Mouse (Mus musculus) CH12.LX (cell line): ENCODE data around the gene Pmepa1. TPM values are rescaled to one million over a fixed set of nuclear protein-coding genes. Genes with fewer than 3 reads are reported as not detected.

Experiments
- DNase-seq: peaks from one replicate; pipeline ENCODE4 v3.0.0-alpha.2; 2013; ENCODE audit errors: extremely low read depth
- H3K27ac ChIP-seq: 2 replicates; pipeline ENCODE4 v1.5.1; 2012; ENCODE audit warnings: low read depth, mild to moderate bottlenecking, control low read depth, moderate library complexity; ENCODE audit not compliant: insufficient read depth
- H3K27me3 ChIP-seq: replicated peaks from 2 replicates; pipeline ENCODE3; 2012; ENCODE audit warnings: inconsistent platforms
- H3K36me3 ChIP-seq, 2 experiments: replicated peaks in 1 of 2; 2 replicates each; pipeline versions ENCODE3 to v1.6.1; 2012; ENCODE audit warnings: inconsistent platforms in 1 of 2, low read length in 1 of 2, mild to moderate bottlenecking in 1 of 2, mixed read lengths in 1 of 2, moderate library complexity in 1 of 2; ENCODE audit not compliant: control insufficient read depth in 1 of 2, insufficient read depth in 1 of 2
- H3K4me1 ChIP-seq, 2 experiments: 2 replicates each; pipeline ENCODE4 v1.6.1; 2012; ENCODE audit warnings: inconsistent platforms in 1 of 2, moderate library complexity in 1 of 2; ENCODE audit not compliant: insufficient read depth in 2 of 2, control insufficient read depth in 1 of 2
- H3K4me2 ChIP-seq: 2 replicates; pipeline ENCODE4 v1.6.1; 2012; ENCODE audit warnings: low read depth, mild to moderate bottlenecking, control low read depth; ENCODE audit not compliant: poor library complexity, insufficient read depth, severe bottlenecking
- H3K4me3 ChIP-seq, 3 experiments: fragments of 150-350 bp in 1 of 3; sonication (generic) in 1 of 3; replicated peaks in 1 of 3; 2 replicates each; pipeline versions ENCODE3 to v1.5.1; 2011 to 2012; ENCODE audit warnings: low read depth in 2 of 3, low read length in 2 of 3, mild to moderate bottlenecking in 2 of 3, moderate library complexity in 2 of 3, control low read depth in 1 of 3, improper control_type of control experiment in 1 of 3, inconsistent platforms in 1 of 3, mixed read lengths in 1 of 3; ENCODE audit not compliant: poor library complexity in 1 of 3
- H3K79me2 ChIP-seq: replicated peaks from 2 replicates; pipeline ENCODE4 v1.6.1; 2012; ENCODE audit warnings: mild to moderate bottlenecking, moderate library complexity; ENCODE audit not compliant: control insufficient read depth, poor library complexity, insufficient read depth, severe bottlenecking; ENCODE audit errors: extremely low read depth
- H3K9ac ChIP-seq: 2 replicates; pipeline ENCODE4 v1.6.1; 2012; ENCODE audit warnings: low read depth, mild to moderate bottlenecking, control low read depth, moderate library complexity; ENCODE audit not compliant: insufficient read depth
- H3K9me3 ChIP-seq: replicated peaks from 2 replicates; pipeline ENCODE3; 2012; ENCODE audit warnings: low read length, inconsistent platforms, mixed read lengths
- BHLHE40 ChIP-seq: IDR thresholded peaks from 2 replicates; pipeline ENCODE4 v1.6.1; 2011; ENCODE audit warnings: mild to moderate bottlenecking, low read depth, low read length, improper control_type of control experiment
- CHD2 ChIP-seq: IDR thresholded peaks from 2 replicates; pipeline ENCODE4 v1.6.1; 2011; ENCODE audit warnings: low read length, improper control_type of control experiment
- ELF1 ChIP-seq: IDR thresholded peaks from 2 replicates; pipeline ENCODE4 v1.6.1; 2014; ENCODE audit warnings: low read depth, mild to moderate bottlenecking, inconsistent platforms, low read length, improper control_type of control experiment
- EP300 ChIP-seq: IDR thresholded peaks from 2 replicates; pipeline ENCODE4 v1.6.1; 2011; ENCODE audit warnings: low read length, improper control_type of control experiment
- ETS1 ChIP-seq: conservative IDR thresholded peaks from 2 replicates; pipeline ENCODE4 v1.6.1; 2012; ENCODE audit warnings: low read depth, mild to moderate bottlenecking, inconsistent platforms, low read length, improper control_type of control experiment, moderate library complexity
- GABPA ChIP-seq: IDR thresholded peaks from 2 replicates; pipeline ENCODE4 v1.6.1; 2012; ENCODE audit warnings: low read depth, low read length, improper control_type of control experiment, inconsistent platforms; ENCODE audit not compliant: insufficient replicate concordance
- HCFC1 ChIP-seq: IDR thresholded peaks from 2 replicates; pipeline ENCODE4 v1.6.1; 2012; ENCODE audit warnings: low read depth, mild to moderate bottlenecking, inconsistent platforms, low read length, improper control_type of control experiment
- IRF4 ChIP-seq: IDR thresholded peaks from 2 replicates; pipeline ENCODE4 v1.6.1; 2014; ENCODE audit warnings: low read depth, mild to moderate bottlenecking, inconsistent platforms, low read length, improper control_type of control experiment
- MAX ChIP-seq: IDR thresholded peaks from 2 replicates; pipeline ENCODE4 v1.6.1; 2011; ENCODE audit warnings: low read length, improper control_type of control experiment
- MAZ ChIP-seq: IDR thresholded peaks from 2 replicates; pipeline ENCODE4 v1.6.1; 2012; ENCODE audit warnings: low read depth, mild to moderate bottlenecking, inconsistent platforms, low read length, improper control_type of control experiment, moderate library complexity
- MEF2A ChIP-seq: IDR thresholded peaks from 2 replicates; pipeline ENCODE4 v1.6.1; 2014; ENCODE audit warnings: low read depth, mild to moderate bottlenecking, inconsistent platforms, low read length, improper control_type of control experiment, borderline replicate concordance
- MYC ChIP-seq: IDR thresholded peaks from 2 replicates; pipeline ENCODE4 v1.6.1; 2011; ENCODE audit warnings: low read depth, mild to moderate bottlenecking, improper control_type of control experiment, low read length
- NELFE ChIP-seq: IDR thresholded peaks from 2 replicates; pipeline ENCODE4 v1.6.1; 2011; ENCODE audit warnings: low read depth, low read length, improper control_type of control experiment
- NRF1 ChIP-seq: IDR thresholded peaks from 2 replicates; pipeline ENCODE4 v1.6.1; 2014; ENCODE audit warnings: low read depth, mild to moderate bottlenecking, inconsistent platforms, low read length, improper control_type of control experiment, moderate library complexity
- PAX5 ChIP-seq: IDR thresholded peaks from 2 replicates; pipeline ENCODE4 v1.6.1; 2012; ENCODE audit warnings: low read length, inconsistent platforms, mixed read lengths
- POLR2A ChIP-seq: IDR thresholded peaks from 2 replicates; pipeline ENCODE4 v1.6.1; 2011; ENCODE audit warnings: low read depth, mild to moderate bottlenecking, improper control_type of control experiment, low read length
- RAD21 ChIP-seq: IDR thresholded peaks from 2 replicates; pipeline ENCODE4 v1.6.1; 2011; ENCODE audit warnings: low read depth, mild to moderate bottlenecking, low read length, improper control_type of control experiment, moderate library complexity
- SIN3A ChIP-seq: IDR thresholded peaks from 2 replicates; pipeline ENCODE4 v1.6.1; 2012; ENCODE audit warnings: low read length, improper control_type of control experiment, inconsistent platforms
- SMC3 ChIP-seq: IDR thresholded peaks from 2 replicates; pipeline ENCODE4 v1.6.1; 2011; ENCODE audit warnings: low read depth, low read length, improper control_type of control experiment
- TBP ChIP-seq: conservative IDR thresholded peaks from 2 replicates; pipeline ENCODE4 v1.6.1; 2011; ENCODE audit warnings: low read depth, low read length, improper control_type of control experiment
- TCF12 ChIP-seq: IDR thresholded peaks from 2 replicates; pipeline ENCODE4 v1.6.1; 2014; ENCODE audit warnings: low read depth, mild to moderate bottlenecking, inconsistent platforms, low read length, improper control_type of control experiment
- UBTF ChIP-seq: IDR thresholded peaks from 2 replicates; pipeline ENCODE4 v1.6.1; 2012; ENCODE audit warnings: low read depth, mild to moderate bottlenecking, inconsistent platforms, low read length, improper control_type of control experiment, moderate library complexity
- USF1 ChIP-seq: IDR thresholded peaks from 2 replicates; pipeline ENCODE4 v1.6.1; 2014; ENCODE audit warnings: low read depth, mild to moderate bottlenecking, inconsistent platforms, low read length, improper control_type of control experiment
- USF2 ChIP-seq: conservative IDR thresholded peaks from 2 replicates; pipeline ENCODE4 v1.6.1; 2011; ENCODE audit warnings: low read depth, low read length, improper control_type of control experiment
- ZC3H11A ChIP-seq: IDR thresholded peaks from 2 replicates; pipeline ENCODE4 v1.6.1; 2012; ENCODE audit warnings: low read depth, mild to moderate bottlenecking, inconsistent platforms, low read length, improper control_type of control experiment
- ZMIZ1 ChIP-seq: IDR thresholded peaks from 2 replicates; pipeline ENCODE4 v1.6.1; 2012; ENCODE audit warnings: low read depth, mild to moderate bottlenecking, inconsistent platforms, low read length, improper control_type of control experiment
- ZNF384 ChIP-seq: IDR thresholded peaks from 2 replicates; pipeline ENCODE4 v1.6.1; 2012; ENCODE audit warnings: low read depth, low read length, improper control_type of control experiment, inconsistent platforms
- dilution Hi-C: fragments of 300-500 bp; cut with MboI; formaldehyde crosslinking; loops from 2 replicates; pipeline ENCODE4 v1.14.3; 2020; ENCODE audit warnings: low sequenced_read_pairs; ENCODE audit not compliant: extremely low pct_unique_long_range_greater_than_20kb, extremely low pct_ligation_motif_present
- in situ Hi-C: fragments of 300-500 bp; cut with MboI; formaldehyde crosslinking; loops from 3 replicates; pipeline ENCODE4 v1.14.3; 2019; ENCODE audit warnings: low sequenced_read_pairs, low pct_ligation_motif_present, low pct_unique_long_range_greater_than_20kb, mixed read lengths
- polyA plus RNA-seq: library from polyadenylated mRNA; unstranded; fragments of >175 nt; gene quantifications from 2 replicates; pipeline ENCODE4 v1.2.1, GENCODE M21; 2012; ENCODE audit warnings: low read depth; ENCODE audit not compliant: insufficient read length
- total RNA-seq, 2 experiments: library from RNA; depleted of rRNA; stranded (reverse); fragments of 300-350 nt in 1 of 2; fragments of >200 nt in 1 of 2; gene quantifications; 2 replicates each; pipeline ENCODE4 v1.2.3; 2012 to 2014

The Pmepa1 gene
- total RNA-seq (2012; rRNA removed) (9.8 and 9.9 TPM in 2 replicates), total RNA-seq (2014; rRNA removed) (1.2 and 1.6 TPM in 2 replicates), polyA plus RNA-seq (11.0 and 11.8 TPM in 2 replicates)

DNA sequence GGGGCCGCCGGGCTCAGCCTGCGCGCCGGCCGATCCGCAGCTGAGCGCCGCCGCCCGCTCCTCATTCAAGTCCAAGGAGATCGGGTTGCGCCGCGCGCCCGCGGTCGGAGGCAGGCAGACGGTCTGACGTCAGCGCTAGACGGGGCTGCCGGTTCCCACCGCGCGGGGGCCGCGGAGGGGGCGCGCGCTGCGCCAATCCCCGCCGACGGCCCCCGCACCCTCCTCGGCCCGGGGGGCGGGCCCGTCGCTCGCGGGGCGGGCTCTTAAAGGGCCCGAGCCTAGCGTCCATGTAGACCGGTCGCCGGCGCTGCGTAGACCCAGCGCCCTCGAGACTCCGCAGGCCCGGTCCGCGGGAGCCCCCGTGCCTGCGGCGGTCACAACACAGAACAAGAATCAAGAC lies at the start of gene Pmepa1:
Pmepa1 (minus strand) TSS at position 125 of the 400 bp plus-strand sequence.
- dilution Hi-C loops = no loop called here
- H3K36me3 ChIP-seq = peaks cover 0 to 1% of the 10 kb centered on the region in 2 experiments
- TF ChIP-seq GABPA (no peak), HCFC1 (no peak), PAX5 (no peak), TCF12 (peak; percentile 84), MAZ (peak; percentile 63), RAD21 (no peak), ZMIZ1 (peak; percentile 42; the same call in 1 of the 2 replicates), USF1 (no peak), EP300 (no peak), SIN3A (peak; percentile 34), ETS1 (no peak), MAX (no peak), ELF1 (peak; percentile 32; the same call in 1 of the 2 replicates), USF2 (no peak), SMC3 (no peak), TBP (no peak), IRF4 (0 out of 2 replicates have a peak, but pooled peaks have one; percentile 45), UBTF (peak; percentile 65; the same call in 1 of the 2 replicates), POLR2A (peak; percentile 72; the same call in 1 of the 2 replicates), CHD2 (0 out of 2 replicates have a peak, but pooled peaks have one; percentile 39), NELFE (peak; percentile 43; the same call in 1 of the 2 replicates), BHLHE40 (0 out of 2 replicates have a peak, but pooled peaks have one; percentile 46), NRF1 (peak; percentile 52; the same call in 1 of the 2 replicates), ZNF384 (no peak), ZC3H11A (no peak), MEF2A (peak; percentile 64; the same call in 1 of the 2 replicates), MYC (no peak)
- TF ChIP-seq, all 38 proteins: peak for 13
- Histone ChIP-seq H3K27me3 (peaks cover 5% of the 10 kb centered on the region), H3K9ac (peak within 1 kb of the TSS; percentile 70), H3K4me2 (peak within 1 kb of the TSS; percentile 71), H3K79me2 (peaks cover 36% of the 10 kb centered on the region), H3K4me1 (peaks cover 19 to 40% of the 10 kb centered on the region in 2 experiments), H3K27ac (peak within 1 kb of the TSS; percentile 73; the same call in 1 of the 2 replicates), H3K4me3 (peak within 1 kb of the TSS; percentile 80 to 92 (median 91)), H3K9me3 (no peaks in the 10 kb centered on the region)
- in situ Hi-C loops = loop anchor here (10.0 kb wide), 1 partner anchor 178 kb away; no protein-coding TSS in a partner anchor
- DNase-seq = peak; percentile 71
